Mouse (Mus musculus): ENCODE measurements at regions not wholly inside any gene's neighbourhood (a gene's known extent, or its start where the extent isn't known, plus 50 kb on each side); places are given as distances from the start of the nearest gene placed in this dataset.

GRCm38 (mm10) chr1:100644858-100645257 is 872.3 kb downstream of the Cntnap5b start:
- in situ Hi-C loops (cut with MboI, MseI), result no loop called here

- in situ Hi-C loops (cut with MboI, MseI), result loop anchor here (10.0 kb wide), 1 partner anchor 694 kb away; no protein-coding TSS in a partner anchor
Measured at GRCm38 (mm10) chr1:100660822-100661221, 888.3 kb downstream of the Cntnap5b start.

GRCm38 (mm10) chr1:100706898-100707297 is 934.3 kb downstream of the Cntnap5b start:
- in situ Hi-C loops (cut with MboI, MseI), result no loop called here
